Mouse (Mus musculus): Measurements from ENCODE around the gene Abca7. TPM values are rescaled to one million over a fixed set of nuclear protein-coding genes. Genes with fewer than 3 reads are reported as not detected.

The Abca7 gene
- total and polyA plus RNA-seq, 3 experiments, result 12.1 to 35.9 (median 21.6) TPM

- peaks cover 79% of the 10 kb centered on the region for H3K36me3 ChIP-seq (replicated peaks)
- peaks cover 10% of the 10 kb centered on the region; the same call in 1 of the 2 replicates for H3K27me3 ChIP-seq (ENCODE audit: insufficient read depth, low read length)
- ATAC-seq (ENCODE audit: extremely low read depth, insufficient number of reproducible peaks, low FRiP score, poor library complexity, severe bottlenecking) (no peak), DNase-seq (ENCODE audit: low spot score) (no peak)
- TF ChIP-seq GATA1 (IDR thresholded peaks at IDR 0.05; ENCODE audit: borderline replicate concordance, low read length) (no peak), TAL1 (conservative IDR thresholded peaks at IDR 0.05; ENCODE audit: low read depth, low read length) (no peak), POLR2AphosphoS5 (IDR thresholded peaks at IDR 0.05; ENCODE audit: insufficient replicate concordance, low read depth, low read length) (no peak), GATA2 (IDR thresholded peaks at IDR 0.05; ENCODE audit: borderline replicate concordance, low read depth, low read length) (no peak), CTCF (IDR thresholded peaks at IDR 0.05; ENCODE audit: low read depth, low read length) (no peak)
- peaks cover 31% of the 10 kb centered on the region for H3K4me1 ChIP-seq (ENCODE audit: insufficient read depth, low read depth, low read length)
- peaks cover 22% of the 10 kb centered on the region for H3K9me3 ChIP-seq (replicated peaks)
- no peak overlapping the region for H3K4me3 ChIP-seq (ENCODE audit: low read depth, low read length)
Measured at GRCm38 (mm10) chr10:79971183-79971497, 25.2 kb upstream of the Abca7 start.

- peaks cover 13% of the 10 kb centered on the region; the same call in 1 of the 2 replicates for H3K27me3 ChIP-seq (ENCODE audit: insufficient read depth, low read length)
- no peak for ATAC-seq (ENCODE audit: extremely low read depth, insufficient number of reproducible peaks, low FRiP score, poor library complexity, severe bottlenecking)
- TF ChIP-seq POLR2AphosphoS5 (IDR thresholded peaks at IDR 0.05; ENCODE audit: insufficient replicate concordance, low read depth, low read length), result no peak
- no peak for TF ChIP-seq CTCF (IDR thresholded peaks at IDR 0.05; ENCODE audit: low read depth, low read length)
- TF ChIP-seq TAL1 (conservative IDR thresholded peaks at IDR 0.05; ENCODE audit: low read depth, low read length), result no peak
- no peak for TF ChIP-seq GATA1 (IDR thresholded peaks at IDR 0.05; ENCODE audit: borderline replicate concordance, low read length)
- TF ChIP-seq GATA2 (IDR thresholded peaks at IDR 0.05; ENCODE audit: borderline replicate concordance, low read depth, low read length), result no peak
- peaks cover 39% of the 10 kb centered on the region for H3K9me3 ChIP-seq (replicated peaks)
- DNase-seq (ENCODE audit: low spot score), result no peak
- H3K4me1 ChIP-seq (ENCODE audit: insufficient read depth, low read depth, low read length), result peaks cover 21% of the 10 kb centered on the region
- peaks cover 79% of the 10 kb centered on the region for H3K36me3 ChIP-seq (replicated peaks)
- H3K4me3 ChIP-seq (ENCODE audit: low read depth, low read length), result no peak overlapping the region
Measured at GRCm38 (mm10) chr10:79972831-79973230, 23.5 kb upstream of the Abca7 start.

GRCm38 (mm10) chr10:79974087-79974486 is 22.2 kb upstream of the Abca7 start:
- ATAC-seq (ENCODE audit: extremely low read depth, insufficient number of reproducible peaks, low FRiP score, poor library complexity, severe bottlenecking) (no peak), DNase-seq (ENCODE audit: low spot score) (no peak)
- H3K4me1 ChIP-seq (ENCODE audit: insufficient read depth, low read depth, low read length), result peaks cover 15% of the 10 kb centered on the region
- TF ChIP-seq GATA1 (IDR thresholded peaks at IDR 0.05; ENCODE audit: borderline replicate concordance, low read length) (no peak), POLR2AphosphoS5 (IDR thresholded peaks at IDR 0.05; ENCODE audit: insufficient replicate concordance, low read depth, low read length) (no peak), CTCF (IDR thresholded peaks at IDR 0.05; ENCODE audit: low read depth, low read length) (no peak), GATA2 (IDR thresholded peaks at IDR 0.05; ENCODE audit: borderline replicate concordance, low read depth, low read length) (no peak), TAL1 (conservative IDR thresholded peaks at IDR 0.05; ENCODE audit: low read depth, low read length) (no peak)
- no peak overlapping the region; the same call in 1 of the 2 replicates for H3K4me3 ChIP-seq (ENCODE audit: low read depth, low read length)
- peaks cover 52% of the 10 kb centered on the region for H3K9me3 ChIP-seq (replicated peaks)
- peaks cover 79% of the 10 kb centered on the region for H3K36me3 ChIP-seq (replicated peaks)
- peaks cover 13% of the 10 kb centered on the region; the same call in 1 of the 2 replicates for H3K27me3 ChIP-seq (ENCODE audit: insufficient read depth, low read length)

- peaks cover 79% of the 10 kb centered on the region for H3K36me3 ChIP-seq (replicated peaks)
- ATAC-seq (ENCODE audit: extremely low read depth, insufficient number of reproducible peaks, low FRiP score, poor library complexity, severe bottlenecking), result no peak
- H3K9me3 ChIP-seq (replicated peaks), result peaks cover 57% of the 10 kb centered on the region
- no peak overlapping the region for H3K4me3 ChIP-seq (ENCODE audit: low read depth, low read length)
- TF ChIP-seq CTCF (IDR thresholded peaks at IDR 0.05; ENCODE audit: low read depth, low read length), result no peak
- no peak for TF ChIP-seq TAL1 (conservative IDR thresholded peaks at IDR 0.05; ENCODE audit: low read depth, low read length)
- TF ChIP-seq POLR2AphosphoS5 (IDR thresholded peaks at IDR 0.05; ENCODE audit: insufficient replicate concordance, low read depth, low read length), result no peak
- TF ChIP-seq GATA1 (IDR thresholded peaks at IDR 0.05; ENCODE audit: borderline replicate concordance, low read length), result no peak
- no peak for TF ChIP-seq GATA2 (IDR thresholded peaks at IDR 0.05; ENCODE audit: borderline replicate concordance, low read depth, low read length)
- peaks cover 13% of the 10 kb centered on the region; the same call in 1 of the 2 replicates for H3K27me3 ChIP-seq (ENCODE audit: insufficient read depth, low read length)
- DNase-seq (ENCODE audit: low spot score), result no peak
- peaks cover 21% of the 10 kb centered on the region for H3K4me1 ChIP-seq (ENCODE audit: insufficient read depth, low read depth, low read length)
Measured at GRCm38 (mm10) chr10:79974668-79975067, 21.6 kb upstream of the Abca7 start.

- Histone ChIP-seq H3K4me1 (ENCODE audit: insufficient read depth, low read depth, low read length) (peaks cover 35% of the 10 kb centered on the region), H3K27me3 (ENCODE audit: insufficient read depth, low read length) (peaks cover 10% of the 10 kb centered on the region; the same call in 1 of the 2 replicates), H3K36me3 (replicated peaks) (peaks cover 87% of the 10 kb centered on the region), H3K4me3 (ENCODE audit: low read depth, low read length) (peak overlapping the region; percentile 36; the same call in 1 of the 2 replicates), H3K9me3 (replicated peaks) (peaks cover 58% of the 10 kb centered on the region)
- DNase-seq (ENCODE audit: low spot score) (no peak), ATAC-seq (ENCODE audit: extremely low read depth, insufficient number of reproducible peaks, low FRiP score, poor library complexity, severe bottlenecking) (no peak)
- no peak for TF ChIP-seq CTCF (IDR thresholded peaks at IDR 0.05; ENCODE audit: low read depth, low read length)
- TF ChIP-seq GATA2 (IDR thresholded peaks at IDR 0.05; ENCODE audit: borderline replicate concordance, low read depth, low read length), result no peak
- no peak for TF ChIP-seq POLR2AphosphoS5 (IDR thresholded peaks at IDR 0.05; ENCODE audit: insufficient replicate concordance, low read depth, low read length)
- TF ChIP-seq TAL1 (conservative IDR thresholded peaks at IDR 0.05; ENCODE audit: low read depth, low read length), result no peak
Measured at GRCm38 (mm10) chr10:79976071-79976721, 20.1 kb upstream of the Abca7 start.

- DNase-seq (ENCODE audit: low spot score) (no peak), ATAC-seq (ENCODE audit: extremely low read depth, insufficient number of reproducible peaks, low FRiP score, poor library complexity, severe bottlenecking) (no peak)
- H3K9me3 ChIP-seq (replicated peaks), result peaks cover 58% of the 10 kb centered on the region
- peaks cover 10% of the 10 kb centered on the region; the same call in 1 of the 2 replicates for H3K27me3 ChIP-seq (ENCODE audit: insufficient read depth, low read length)
- H3K4me3 ChIP-seq (ENCODE audit: low read depth, low read length), result peak overlapping the region; percentile 10; the same call in 1 of the 2 replicates
- TF ChIP-seq POLR2AphosphoS5 (IDR thresholded peaks at IDR 0.05; ENCODE audit: insufficient replicate concordance, low read depth, low read length) (no peak), TAL1 (conservative IDR thresholded peaks at IDR 0.05; ENCODE audit: low read depth, low read length) (no peak), GATA2 (IDR thresholded peaks at IDR 0.05; ENCODE audit: borderline replicate concordance, low read depth, low read length) (no peak), GATA1 (IDR thresholded peaks at IDR 0.05; ENCODE audit: borderline replicate concordance, low read length) (no peak), CTCF (IDR thresholded peaks at IDR 0.05; ENCODE audit: low read depth, low read length) (no peak)
- peaks cover 40% of the 10 kb centered on the region for H3K4me1 ChIP-seq (ENCODE audit: insufficient read depth, low read depth, low read length)
- H3K36me3 ChIP-seq (replicated peaks), result peaks cover 92% of the 10 kb centered on the region
Measured at GRCm38 (mm10) chr10:79976722-79977107, 19.6 kb upstream of the Abca7 start.

Measured in G1E (cell line).